Mouse (Mus musculus) kidney, postnatal 0 days (tissue): ENCODE data around the gene Retreg3. TPM values are rescaled to one million over a fixed set of nuclear protein-coding genes. Genes with fewer than 3 reads are reported as not detected.

ENCODE experiments used
- ATAC-seq: fragments of 200-750 bp; cut with Nextera tagmentation; replicated peaks from 2 replicates; pipeline ENCODE4 v1.8.0; 2017; ENCODE audit warnings: low read depth, moderate number of reproducible peaks, moderate TSS enrichment, moderate library complexity; ENCODE audit not compliant: low FRiP score
- DNase-seq: peaks from one replicate; pipeline ENCODE4 v3.0.0-alpha.2; 2016; ENCODE audit warnings: low spot score
- H3K27ac ChIP-seq: fragments of 300-500 bp; sonication (generic); 2 replicates; pipeline ENCODE4 v1.5.1; 2014; ENCODE audit warnings: mild to moderate bottlenecking
- H3K27me3 ChIP-seq: fragments of 300-500 bp; sonication (generic); 2 replicates; pipeline ENCODE4 v1.6.1; 2014; ENCODE audit warnings: low read length, mixed read lengths; ENCODE audit not compliant: insufficient read depth
- H3K36me3 ChIP-seq: fragments of 300-500 bp; sonication (generic); 2 replicates; pipeline ENCODE4 v1.6.1; 2014; ENCODE audit warnings: low read length, mixed read lengths; ENCODE audit not compliant: insufficient read depth
- H3K4me1 ChIP-seq: fragments of 300-500 bp; sonication (generic); replicated peaks from 2 replicates; pipeline ENCODE4 v1.6.1; 2014; ENCODE audit warnings: antibody characterized with exemption, low read length, mixed read lengths; ENCODE audit not compliant: insufficient read depth
- H3K4me2 ChIP-seq: fragments of 300-500 bp; sonication (generic); 2 replicates; pipeline ENCODE4 v1.6.1; 2014; ENCODE audit warnings: mild to moderate bottlenecking, low read length, moderate library complexity, mixed read lengths
- H3K4me3 ChIP-seq: fragments of 300-500 bp; sonication (generic); replicated peaks from 2 replicates; pipeline ENCODE4 v1.5.1; 2014; ENCODE audit warnings: low read depth, low read length
- H3K9ac ChIP-seq: fragments of 300-500 bp; sonication (generic); 2 replicates; pipeline ENCODE4 v1.6.1; 2014; ENCODE audit warnings: low read depth, low read length
- H3K9me3 ChIP-seq: fragments of 300-500 bp; sonication (generic); replicated peaks from 2 replicates; pipeline ENCODE4 v1.6.1; 2016; ENCODE audit warnings: low read length, inconsistent platforms, mixed read lengths
- CTCF ChIP-seq: IDR thresholded peaks from 2 replicates; pipeline ENCODE4 v1.5.1; 2016; ENCODE audit warnings: antibody characterized with exemption, low read depth, mild to moderate bottlenecking, moderate library complexity
- WGBS: fragments of 180-500 bp; shearing (Covaris S2); extraction: QIAGEN DNeasy Blood & Tissue Kit; methylation state at CpG from one replicate; pipeline ENCODE4 v1.1.7; 2014; 5-methylcytosine and 5-hydroxymethylcytosine counted together
- polyA plus RNA-seq: library from polyadenylated mRNA; unstranded; fragments of >200 nt; fragmentation: Nextera tagmentation; extraction: Ambion mirVana; gene quantifications from 2 replicates; pipeline ENCODE4 v1.2.1, GENCODE M21; 2015

Gene Retreg3
- polyA plus RNA-seq, 1 experiment from 2014 or later: 23.7 TPM

DNA sequence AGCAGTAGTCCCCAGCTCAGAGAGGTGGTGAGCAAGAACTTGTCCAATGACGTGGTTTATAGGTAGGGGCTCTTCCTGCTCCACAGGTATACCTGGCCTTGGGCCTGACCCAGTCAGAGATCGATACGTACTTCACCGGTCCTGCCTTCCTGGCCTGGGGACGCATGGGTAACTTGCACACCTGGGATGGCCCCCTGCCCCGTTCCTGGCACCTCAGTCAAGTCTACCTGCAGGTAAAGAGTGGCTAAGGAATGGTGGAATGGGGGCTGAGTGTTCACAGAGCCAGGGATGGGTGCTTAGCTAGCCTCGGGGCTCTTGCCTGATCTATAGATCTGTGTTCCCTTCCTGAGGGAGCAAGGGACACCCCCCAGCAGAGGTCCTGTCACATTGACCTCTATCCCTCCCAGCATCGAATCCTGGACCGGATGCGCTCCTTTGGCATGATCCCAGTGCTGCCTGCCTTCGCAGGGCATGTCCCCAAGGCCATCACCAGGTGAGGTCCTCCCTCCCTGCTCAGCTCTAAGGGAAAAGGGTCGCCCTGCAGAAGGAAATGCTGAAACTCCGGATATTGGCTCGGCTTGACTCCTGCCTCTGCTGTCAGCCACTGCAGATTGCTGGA is 47.8 kb downstream of the Retreg3 start:
- peaks cover 5% of the 10 kb centered on the region for H3K4me1 ChIP-seq
- DNase-seq (no peak), ATAC-seq (no peak)
- no peaks in the 10 kb centered on the region for H3K9me3 ChIP-seq
- no peaks in the 10 kb centered on the region for H3K36me3 ChIP-seq
- H3K9ac ChIP-seq: no peak overlapping the region
- no peaks in the 10 kb centered on the region for H3K27me3 ChIP-seq
- TF ChIP-seq CTCF: no peak
- H3K4me3 ChIP-seq: no peak overlapping the region
- no peak overlapping the region for H3K27ac ChIP-seq
- no peak overlapping the region for H3K4me2 ChIP-seq
- 67% methylated on average over 14 of the region's 14 CpGs for WGBS

DNA sequence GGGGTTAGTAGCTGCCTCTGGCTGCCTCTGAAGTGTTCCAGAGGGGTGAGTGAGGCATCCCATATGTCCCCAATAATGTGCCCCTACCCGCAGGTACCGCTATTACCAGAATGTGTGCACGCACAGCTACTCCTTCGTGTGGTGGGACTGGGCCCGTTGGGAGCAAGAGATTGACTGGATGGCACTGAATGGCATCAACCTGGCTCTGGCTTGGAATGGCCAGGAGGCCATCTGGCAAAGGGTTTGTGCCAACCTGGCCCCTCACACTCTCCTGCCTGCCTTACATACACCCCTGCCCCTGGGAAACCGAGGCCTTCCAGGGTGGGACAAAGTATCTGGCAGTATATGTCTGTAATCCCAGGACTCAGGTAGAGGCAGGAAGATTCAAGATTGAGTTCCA is 48.7 kb downstream of the Retreg3 start:
- 0 out of 2 replicates have a peak overlapping the region, but pooled peaks have one; percentile 13 for H3K9ac ChIP-seq
- H3K27me3 ChIP-seq: no peaks in the 10 kb centered on the region
- H3K4me2 ChIP-seq: peak overlapping the region; percentile 95; the same call in 1 of the 2 replicates
- TF ChIP-seq CTCF: no peak
- H3K4me1 ChIP-seq: peaks cover 5% of the 10 kb centered on the region
- H3K36me3 ChIP-seq: no peaks in the 10 kb centered on the region
- no peaks in the 10 kb centered on the region for H3K9me3 ChIP-seq
- WGBS: 76% methylated on average over 6 of the region's 6 CpGs
- DNase-seq (no peak), ATAC-seq (no peak)
- H3K4me3 ChIP-seq: no peak overlapping the region
- no peak overlapping the region for H3K27ac ChIP-seq

DNA sequence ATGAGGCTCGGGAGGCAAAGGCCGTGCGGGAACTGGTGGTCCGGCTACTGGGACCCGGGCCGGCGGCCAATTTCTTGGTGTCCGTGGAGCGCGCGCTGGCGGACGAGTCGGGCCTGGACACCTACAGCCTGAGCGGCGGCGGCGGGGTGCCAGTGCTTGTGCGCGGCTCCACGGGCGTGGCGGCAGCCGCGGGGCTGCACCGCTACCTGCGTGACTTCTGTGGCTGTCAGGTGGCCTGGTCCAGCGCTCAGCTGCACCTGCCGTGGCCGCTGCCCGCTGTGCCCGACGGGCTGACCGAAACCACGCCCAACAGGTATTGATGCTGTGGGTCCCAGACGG is 49.5 kb downstream of the Retreg3 start:
- ATAC-seq (peak; percentile 23; the same call in 1 of the 2 replicates), DNase-seq (no peak)
- no peaks in the 10 kb centered on the region for H3K36me3 ChIP-seq
- TF ChIP-seq CTCF: no peak
- H3K4me2 ChIP-seq: peak overlapping the region; percentile 95
- H3K27me3 ChIP-seq: no peaks in the 10 kb centered on the region
- peaks cover 5% of the 10 kb centered on the region for H3K4me1 ChIP-seq
- peak overlapping the region; percentile 59 for H3K4me3 ChIP-seq
- WGBS: under 1% methylated on average over 36 of the region's 36 CpGs
- H3K9me3 ChIP-seq: no peaks in the 10 kb centered on the region
- no peak overlapping the region for H3K27ac ChIP-seq
- H3K9ac ChIP-seq: peak overlapping the region; percentile 70

DNA sequence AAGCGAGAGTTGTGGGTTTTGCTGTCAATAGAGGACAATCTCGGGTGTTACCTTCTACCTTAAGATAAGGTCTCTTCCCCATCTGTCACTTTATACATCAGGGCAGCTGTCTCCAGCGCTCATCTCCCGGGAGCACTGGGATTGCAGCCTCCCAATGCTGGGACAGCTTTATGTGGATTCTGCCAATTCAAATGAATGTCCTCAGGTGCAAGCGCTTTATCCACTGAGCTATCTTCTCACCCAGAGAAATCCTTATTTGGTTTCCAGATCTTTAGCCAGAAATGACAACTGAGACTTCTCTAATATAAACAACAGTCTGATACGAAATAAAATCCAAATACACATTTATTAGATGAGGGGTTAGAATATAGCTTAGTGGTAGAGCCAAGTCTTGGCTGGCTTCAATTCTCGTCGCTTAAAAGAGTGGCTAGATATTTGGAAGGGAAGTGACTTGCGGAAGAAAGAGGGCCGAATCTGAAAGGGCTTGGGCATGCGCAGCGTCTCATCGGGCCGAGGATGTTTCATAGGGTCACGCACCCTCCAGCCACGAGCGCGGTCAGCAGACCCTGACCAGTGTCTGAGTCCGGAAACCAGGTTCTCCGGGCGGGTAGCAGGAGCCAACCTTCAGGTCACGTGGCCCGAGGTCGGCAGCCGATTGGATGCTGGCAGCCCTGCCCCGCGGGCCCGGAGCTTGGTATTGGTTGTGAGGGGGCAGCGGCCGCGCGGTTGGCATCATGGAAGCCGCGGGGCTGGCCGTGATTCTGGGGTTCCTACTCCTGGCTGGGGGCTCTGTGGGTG is 50.1 kb downstream of the Retreg3 start, which contains the start of gene Naglu:
Naglu (plus strand) TSS at position 622 of the 798 bp plus-strand sequence.
- TF ChIP-seq CTCF: no peak
- Histone ChIP-seq H3K4me1 (peaks cover 5% of the 10 kb centered on the region), H3K36me3 (no peaks in the 10 kb centered on the region), H3K27ac (no peak within 1 kb of the TSS), H3K27me3 (no peaks in the 10 kb centered on the region), H3K4me2 (peak within 1 kb of the TSS; percentile 95), H3K9ac (peak within 1 kb of the TSS; percentile 70), H3K4me3 (peak within 1 kb of the TSS; percentile 59), H3K9me3 (no peaks in the 10 kb centered on the region)
- DNase-seq: peak; percentile 95
- peak; percentile 87 for ATAC-seq
- WGBS: 6% methylated on average over 35 of the region's 35 CpGs

DNA sequence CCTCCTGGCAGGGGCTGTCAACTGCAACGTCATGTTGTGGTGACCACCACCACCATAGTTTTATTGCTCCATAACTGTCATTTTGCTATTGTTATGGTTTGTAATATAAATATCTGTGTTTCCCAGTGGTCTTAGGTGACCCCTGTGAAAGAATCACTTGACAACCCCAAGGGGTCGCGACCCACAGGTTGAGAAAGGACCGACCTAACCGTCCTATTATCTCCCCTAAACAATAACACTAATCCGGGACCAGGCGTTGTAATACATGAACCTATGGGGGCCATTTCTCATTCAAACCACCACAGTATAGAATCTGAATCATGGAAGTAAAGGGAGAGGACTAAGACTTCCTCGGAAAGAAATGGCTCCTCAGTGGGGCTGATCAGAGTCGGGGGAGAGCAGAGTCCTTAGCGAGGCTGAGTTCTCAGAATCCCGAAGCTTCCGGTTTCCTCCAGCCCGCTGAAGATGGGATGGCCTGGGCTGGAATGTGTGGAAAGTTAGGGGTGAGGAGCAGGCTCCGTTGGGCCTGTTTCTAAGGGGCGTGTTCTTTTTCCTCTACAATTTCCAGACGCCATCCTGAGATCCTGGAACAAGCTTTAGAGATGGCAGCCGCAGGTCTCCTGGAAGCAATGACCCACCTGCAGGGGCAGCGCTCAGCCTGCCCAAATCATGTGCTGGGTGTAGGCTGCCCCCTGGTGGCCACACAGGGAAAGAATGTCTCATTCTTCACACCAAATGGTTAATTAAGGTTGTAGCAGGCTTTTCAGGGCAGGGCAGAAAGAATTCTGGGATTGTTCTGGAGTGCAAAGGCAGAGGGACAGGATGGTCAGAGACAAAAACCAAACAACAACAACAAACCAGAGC is 52.9 kb downstream of the Retreg3 start:
- Histone ChIP-seq H3K4me3 (no peak overlapping the region), H3K4me2 (peak overlapping the region; percentile 48), H3K27me3 (no peaks in the 10 kb centered on the region), H3K9ac (no peak overlapping the region), H3K36me3 (peaks cover 4% of the 10 kb centered on the region; the same call in 1 of the 2 replicates), H3K4me1 (peaks cover 21% of the 10 kb centered on the region), H3K27ac (no peak overlapping the region), H3K9me3 (no peaks in the 10 kb centered on the region)
- peak; percentile 82 for DNase-seq
- no peak for ATAC-seq
- WGBS: 20% methylated on average over 18 of the region's 18 CpGs
- peak; percentile 99 for TF ChIP-seq CTCF

DNA sequence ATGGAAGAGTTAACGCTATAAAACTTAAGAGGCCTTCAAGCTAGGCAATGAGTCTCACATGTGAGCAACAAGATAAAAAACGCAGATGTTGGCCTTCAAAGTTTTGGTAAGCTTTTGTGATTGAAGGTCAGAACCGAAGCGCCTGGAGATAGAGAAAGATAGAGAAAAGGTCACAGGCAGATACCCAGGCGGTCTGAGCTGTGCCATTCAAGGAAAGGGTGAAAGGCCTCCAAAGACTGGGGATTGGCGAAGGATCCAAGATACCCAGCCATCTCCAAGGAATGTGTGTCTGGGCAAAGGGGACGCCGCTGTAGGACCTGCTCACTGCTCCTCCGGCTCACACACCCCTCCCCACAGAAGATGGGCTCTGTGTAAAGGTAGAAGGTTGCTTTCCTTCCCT is 54.7 kb downstream of the Retreg3 start:
- H3K4me1 ChIP-seq: peaks cover 16% of the 10 kb centered on the region
- peaks cover 4% of the 10 kb centered on the region; the same call in 1 of the 2 replicates for H3K36me3 ChIP-seq
- no peak overlapping the region for H3K9ac ChIP-seq
- DNase-seq (no peak), ATAC-seq (no peak)
- TF ChIP-seq CTCF: no peak
- no peaks in the 10 kb centered on the region for H3K9me3 ChIP-seq
- no peak overlapping the region for H3K27ac ChIP-seq
- no peak overlapping the region for H3K4me3 ChIP-seq
- no peaks in the 10 kb centered on the region for H3K27me3 ChIP-seq
- WGBS: 94% methylated on average over 9 of the region's 9 CpGs
- H3K4me2 ChIP-seq: no peak overlapping the region
